Mouse (Mus musculus) hindbrain, embryonic 15.5 days (tissue): ENCODE measurements around the gene Cfd. TPM values are rescaled to one million over a fixed set of nuclear protein-coding genes. Genes with fewer than 3 reads are reported as not detected.

Experiments used
- ATAC-seq: fragments of 200-750 bp; cut with Nextera tagmentation; 2 replicates; pipeline ENCODE4 v1.8.0; 2017; ENCODE audit warnings: low read depth, moderate number of reproducible peaks, moderate TSS enrichment; ENCODE audit not compliant: low FRiP score
- H3K27ac ChIP-seq: fragments of 300-500 bp; sonication (generic); replicated peaks from 2 replicates; pipeline ENCODE4 v1.5.1; 2015; ENCODE audit warnings: mild to moderate bottlenecking, inconsistent platforms
- H3K27me3 ChIP-seq: fragments of 300-500 bp; sonication (generic); 2 replicates; pipeline ENCODE4 v1.6.1; 2015; ENCODE audit warnings: control low read depth, inconsistent platforms
- H3K36me3 ChIP-seq: fragments of 300-500 bp; sonication (generic); 2 replicates; pipeline ENCODE4 v1.6.1; 2015; ENCODE audit warnings: control low read depth, inconsistent platforms
- H3K4me1 ChIP-seq: fragments of 300-500 bp; sonication (generic); replicated peaks from 2 replicates; pipeline ENCODE4 v1.6.1; 2015; ENCODE audit warnings: control low read depth, inconsistent platforms
- H3K4me2 ChIP-seq: fragments of 300-500 bp; sonication (generic); 2 replicates; pipeline ENCODE4 v1.6.1; 2015; ENCODE audit warnings: moderate library complexity, mild to moderate bottlenecking, inconsistent platforms
- H3K4me3 ChIP-seq: fragments of 300-500 bp; sonication (generic); 2 replicates; pipeline ENCODE4 v1.5.1; 2015; ENCODE audit warnings: mild to moderate bottlenecking, inconsistent platforms
- H3K9ac ChIP-seq: fragments of 300-500 bp; sonication (generic); 2 replicates; pipeline ENCODE4 v1.6.1; 2015; ENCODE audit warnings: inconsistent platforms
- H3K9me3 ChIP-seq: fragments of 300-500 bp; sonication (generic); 2 replicates; pipeline ENCODE4 v1.6.1; 2016; ENCODE audit warnings: control low read depth, inconsistent platforms
- WGBS: fragments of 180-500 bp; shearing (Covaris S2); methylation state at CpG from one replicate; pipeline ENCODE4 v1.1.7; 2015; 5-methylcytosine and 5-hydroxymethylcytosine counted together
- polyA plus RNA-seq: library from polyadenylated mRNA; unstranded; fragments of >200 nt; fragmentation: Nextera tagmentation; extraction: Ambion mirVana; gene quantifications from 2 replicates; pipeline ENCODE4 v1.2.1, GENCODE M21; 2015

Gene Cfd
- polyA plus RNA-seq, 1 experiment from 2014 or later = not detected

DNA sequence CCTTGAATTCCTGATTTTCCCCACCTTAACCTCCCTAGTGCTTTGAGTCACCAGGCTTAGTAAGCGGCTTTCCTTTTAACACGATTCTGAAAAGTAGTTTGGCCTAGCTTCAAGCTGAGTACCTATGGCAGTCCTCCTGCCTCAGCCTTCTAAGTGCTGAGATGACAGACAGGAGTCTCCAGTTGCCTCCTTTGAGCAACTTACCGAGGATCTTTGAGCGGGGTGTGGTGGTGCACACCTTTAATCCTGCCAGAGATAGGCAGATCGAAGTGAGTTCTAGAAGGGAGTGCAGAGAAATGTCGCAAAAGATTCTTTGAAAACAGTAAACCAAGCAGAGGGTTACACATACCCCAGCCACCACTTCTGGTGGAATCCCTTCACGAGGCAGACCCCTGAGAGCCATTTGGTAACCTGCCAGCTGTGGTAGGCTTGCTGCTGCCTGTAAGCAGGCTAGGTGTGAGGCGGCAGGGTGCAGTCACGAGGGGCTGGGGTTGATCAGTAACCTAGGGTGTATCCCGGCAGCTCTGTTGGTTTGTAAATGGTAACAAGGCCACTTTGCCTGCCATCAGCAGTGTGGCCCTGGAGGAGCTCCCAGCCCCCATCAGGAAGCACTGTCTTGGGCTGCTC, 35.0 kb upstream of the Cfd start:
- H3K4me3 ChIP-seq = peak overlapping the region; percentile 82
- WGBS = 4% methylated on average over 10 of the region's 10 CpGs
- H3K27ac ChIP-seq = peak overlapping the region; percentile 99
- no peaks in the 10 kb centered on the region for H3K27me3 ChIP-seq
- ATAC-seq = no peak
- peak overlapping the region; percentile 92 for H3K9ac ChIP-seq
- H3K9me3 ChIP-seq = no peaks in the 10 kb centered on the region
- H3K4me2 ChIP-seq = peak overlapping the region; percentile 90
- peaks cover 18% of the 10 kb centered on the region for H3K36me3 ChIP-seq
- peaks cover 75% of the 10 kb centered on the region for H3K4me1 ChIP-seq

DNA sequence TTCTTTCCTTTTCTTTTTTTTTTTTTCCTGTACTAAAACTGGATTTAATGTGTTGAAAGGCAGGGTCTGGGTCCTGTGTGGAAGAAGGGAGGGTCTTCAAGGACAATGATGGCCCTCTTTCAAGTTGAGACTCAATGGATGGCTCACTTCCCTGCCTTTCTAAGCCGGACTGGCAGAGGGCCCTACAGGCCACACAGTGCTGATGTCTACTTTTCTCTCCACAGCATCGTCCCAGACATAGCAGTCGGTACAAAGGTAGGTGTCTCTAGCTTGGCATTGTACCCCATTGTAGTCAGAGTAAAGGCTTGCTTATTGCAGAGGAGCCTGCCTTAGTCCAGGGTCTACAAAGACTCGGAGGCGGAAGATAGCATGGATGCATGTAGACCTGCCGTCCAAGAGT, 34.4 kb upstream of the Cfd start:
- Histone ChIP-seq H3K36me3 (peaks cover 24% of the 10 kb centered on the region), H3K9ac (peak overlapping the region; percentile 92), H3K9me3 (no peaks in the 10 kb centered on the region), H3K4me3 (peak overlapping the region; percentile 82), H3K27me3 (no peaks in the 10 kb centered on the region), H3K27ac (peak overlapping the region; percentile 99), H3K4me1 (peaks cover 70% of the 10 kb centered on the region), H3K4me2 (peak overlapping the region; percentile 90)
- ATAC-seq = no peak
- WGBS = 39% methylated on average over 6 of the region's 6 CpGs

- Histone ChIP-seq H3K9me3 (no peaks in the 10 kb centered on the region), H3K36me3 (peaks cover 29% of the 10 kb centered on the region), H3K27ac (peak overlapping the region; percentile 99), H3K27me3 (no peaks in the 10 kb centered on the region), H3K4me3 (peak overlapping the region; percentile 82), H3K4me1 (peaks cover 64% of the 10 kb centered on the region), H3K4me2 (peak overlapping the region; percentile 90), H3K9ac (peak overlapping the region; percentile 92; the same call in 1 of the 2 replicates)
- no peak for ATAC-seq
- 46% methylated on average over 7 of the region's 7 CpGs for WGBS
These were observed 33.8 kb upstream of the Cfd start for GRCm38 (mm10) chr10:79856704-79857451.

DNA sequence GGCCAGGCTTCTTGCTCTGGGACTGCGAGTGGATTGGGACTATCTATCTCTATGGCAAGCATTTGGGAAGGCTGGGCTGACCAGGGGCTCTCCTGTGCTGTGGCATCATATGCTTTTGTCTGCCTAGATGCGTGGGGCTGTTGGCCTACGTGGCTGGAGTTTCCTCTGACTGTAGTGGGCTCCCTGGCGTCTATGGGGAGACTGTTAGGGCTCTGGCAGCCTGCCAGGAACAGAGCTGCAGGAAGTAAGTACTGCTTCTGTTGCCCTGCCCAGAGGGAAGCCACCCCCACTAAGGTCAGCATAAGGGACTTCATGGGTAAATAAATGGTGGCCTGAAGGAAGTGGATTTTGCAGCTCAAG, 33.2 kb upstream of the Cfd start:
- H3K4me3 ChIP-seq = peak overlapping the region; percentile 82
- H3K9ac ChIP-seq = peak overlapping the region; percentile 92; the same call in 1 of the 2 replicates
- no peak for ATAC-seq
- H3K27me3 ChIP-seq = no peaks in the 10 kb centered on the region
- peaks cover 58% of the 10 kb centered on the region for H3K4me1 ChIP-seq
- H3K4me2 ChIP-seq = peak overlapping the region; percentile 90
- H3K36me3 ChIP-seq = peaks cover 35% of the 10 kb centered on the region
- whole genome bisulfite sequencing = 21% methylated on average over 4 of the region's 4 CpGs
- no peaks in the 10 kb centered on the region for H3K9me3 ChIP-seq
- peak overlapping the region; percentile 99 for H3K27ac ChIP-seq

GRCm38 (mm10) chr10:79857894-79858293, 32.8 kb upstream of the Cfd start:
- H3K4me3 ChIP-seq = peak overlapping the region; percentile 82
- no peaks in the 10 kb centered on the region for H3K9me3 ChIP-seq
- H3K4me2 ChIP-seq = peak overlapping the region; percentile 90
- no peak for ATAC-seq
- H3K36me3 ChIP-seq = peaks cover 39% of the 10 kb centered on the region
- 54% methylated on average over 2 of the region's 2 CpGs for WGBS
- H3K27me3 ChIP-seq = no peaks in the 10 kb centered on the region
- peaks cover 54% of the 10 kb centered on the region for H3K4me1 ChIP-seq
- H3K27ac ChIP-seq = peak overlapping the region; percentile 65
- H3K9ac ChIP-seq = 0 out of 2 replicates have a peak overlapping the region, but pooled peaks have one; percentile 2

DNA sequence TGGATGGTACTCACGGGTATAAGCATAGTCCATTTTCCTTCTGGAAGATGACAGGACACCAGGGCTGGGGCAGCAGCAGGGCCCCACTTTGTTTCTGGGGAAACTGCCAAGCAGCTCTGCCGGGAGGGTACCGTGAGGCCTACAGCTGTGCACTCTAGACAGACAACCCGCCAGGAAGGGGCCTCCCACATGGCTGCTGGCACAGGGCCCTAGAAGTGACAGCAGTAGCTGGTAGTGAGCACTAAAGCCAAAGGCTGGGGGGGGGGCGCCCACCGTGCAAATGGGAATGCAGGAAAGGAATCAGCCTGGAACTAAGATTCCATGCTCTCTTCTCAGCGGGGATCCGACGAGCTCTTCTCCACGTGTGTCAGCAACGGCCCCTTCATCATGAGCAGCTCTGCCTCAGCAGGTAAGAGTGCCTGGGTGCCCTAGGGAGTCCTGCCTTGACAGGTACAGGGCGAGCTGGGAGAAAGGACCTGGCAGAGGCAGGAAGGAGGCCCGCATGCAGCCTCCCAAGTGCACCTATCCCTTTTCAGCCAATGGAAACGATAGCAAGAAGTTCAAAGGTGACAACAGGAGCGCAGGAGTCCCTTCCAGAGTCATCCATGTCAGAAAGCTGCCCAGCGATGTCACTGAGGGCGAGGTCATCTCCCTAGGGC, 32.1 kb upstream of the Cfd start:
- peaks cover 45% of the 10 kb centered on the region for H3K36me3 ChIP-seq
- H3K9me3 ChIP-seq = no peaks in the 10 kb centered on the region
- H3K4me2 ChIP-seq = peak overlapping the region; percentile 90
- no peak overlapping the region for H3K9ac ChIP-seq
- 39% methylated on average over 17 of the region's 17 CpGs for WGBS
- peaks cover 47% of the 10 kb centered on the region for H3K4me1 ChIP-seq
- ATAC-seq = no peak
- 0 out of 2 replicates have a peak overlapping the region, but pooled peaks have one; percentile 65 for H3K27ac ChIP-seq
- H3K27me3 ChIP-seq = no peaks in the 10 kb centered on the region
- H3K4me3 ChIP-seq = peak overlapping the region; percentile 82; the same call in 1 of the 2 replicates

DNA sequence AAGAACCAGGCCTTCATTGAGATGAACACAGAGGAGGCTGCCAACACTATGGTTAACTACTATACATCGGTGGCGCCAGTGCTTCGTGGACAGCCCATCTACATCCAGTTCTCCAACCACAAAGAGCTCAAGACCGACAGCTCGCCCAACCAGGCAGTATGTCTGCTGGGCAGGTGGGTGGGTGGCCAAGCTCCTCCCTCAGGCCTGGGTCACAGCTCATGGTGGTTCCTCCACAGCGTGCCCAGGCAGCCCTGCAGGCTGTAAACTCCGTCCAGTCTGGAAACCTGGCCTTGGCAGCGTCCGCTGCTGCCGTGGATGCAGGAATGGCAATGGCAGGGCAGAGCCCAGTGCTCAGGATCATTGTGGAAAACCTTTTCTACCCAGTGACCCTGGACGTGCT, 31.5 kb upstream of the Cfd start:
- Histone ChIP-seq H3K4me2 (no peak overlapping the region), H3K27ac (no peak overlapping the region), H3K9me3 (no peaks in the 10 kb centered on the region), H3K27me3 (no peaks in the 10 kb centered on the region), H3K9ac (no peak overlapping the region), H3K36me3 (peaks cover 47% of the 10 kb centered on the region), H3K4me3 (no peak overlapping the region), H3K4me1 (peaks cover 45% of the 10 kb centered on the region)
- WGBS = 82% methylated on average over 11 of the region's 11 CpGs
- ATAC-seq = no peak

DNA sequence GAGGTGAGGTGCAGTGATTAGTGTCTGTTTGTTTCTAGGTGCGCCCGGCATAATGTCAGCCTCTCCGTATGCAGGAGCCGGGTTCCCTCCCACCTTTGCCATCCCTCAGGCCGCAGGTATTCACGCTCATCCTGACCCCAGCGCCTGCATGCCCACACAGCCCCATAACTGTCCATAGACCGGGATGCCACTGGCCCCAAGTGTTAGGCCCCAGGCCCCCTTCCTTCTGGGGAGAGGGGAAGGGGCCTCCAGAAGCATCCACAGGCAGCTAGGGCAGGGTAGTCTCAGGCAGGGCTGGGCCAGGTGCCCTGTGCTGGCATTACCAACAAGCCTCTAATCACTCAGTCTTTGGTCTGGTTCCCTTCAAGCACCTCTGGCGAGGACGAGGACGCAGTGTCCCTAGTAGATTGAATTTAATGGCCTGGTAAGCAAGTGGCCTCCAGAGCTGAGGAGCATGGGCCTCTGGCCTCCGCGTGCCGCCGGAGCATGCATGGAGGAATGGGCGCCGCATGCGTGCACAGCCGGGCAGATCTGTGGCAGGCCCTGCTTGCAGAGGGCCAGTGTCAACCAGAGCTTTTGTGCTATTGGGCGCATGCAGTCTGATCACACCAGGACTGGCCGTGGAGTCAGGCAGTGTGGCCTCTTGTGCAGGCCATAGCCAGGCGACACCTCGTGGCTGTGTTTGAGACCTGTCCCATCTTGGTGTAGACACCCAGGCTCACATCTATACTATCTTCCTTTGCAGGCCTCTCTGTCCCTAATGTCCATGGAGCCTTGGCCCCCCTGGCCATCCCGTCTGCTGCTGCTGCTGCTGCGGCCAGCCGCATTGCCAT, 30.4 kb upstream of the Cfd start:
- H3K9me3 ChIP-seq = no peaks in the 10 kb centered on the region
- H3K4me2 ChIP-seq = no peak overlapping the region
- H3K36me3 ChIP-seq = peaks cover 56% of the 10 kb centered on the region
- 91% methylated on average over 26 of the region's 26 CpGs for WGBS
- no peak overlapping the region for H3K27ac ChIP-seq
- no peak overlapping the region for H3K9ac ChIP-seq
- peaks cover 53% of the 10 kb centered on the region for H3K4me1 ChIP-seq
- ATAC-seq = no peak
- H3K27me3 ChIP-seq = no peaks in the 10 kb centered on the region
- H3K4me3 ChIP-seq = no peak overlapping the region

DNA sequence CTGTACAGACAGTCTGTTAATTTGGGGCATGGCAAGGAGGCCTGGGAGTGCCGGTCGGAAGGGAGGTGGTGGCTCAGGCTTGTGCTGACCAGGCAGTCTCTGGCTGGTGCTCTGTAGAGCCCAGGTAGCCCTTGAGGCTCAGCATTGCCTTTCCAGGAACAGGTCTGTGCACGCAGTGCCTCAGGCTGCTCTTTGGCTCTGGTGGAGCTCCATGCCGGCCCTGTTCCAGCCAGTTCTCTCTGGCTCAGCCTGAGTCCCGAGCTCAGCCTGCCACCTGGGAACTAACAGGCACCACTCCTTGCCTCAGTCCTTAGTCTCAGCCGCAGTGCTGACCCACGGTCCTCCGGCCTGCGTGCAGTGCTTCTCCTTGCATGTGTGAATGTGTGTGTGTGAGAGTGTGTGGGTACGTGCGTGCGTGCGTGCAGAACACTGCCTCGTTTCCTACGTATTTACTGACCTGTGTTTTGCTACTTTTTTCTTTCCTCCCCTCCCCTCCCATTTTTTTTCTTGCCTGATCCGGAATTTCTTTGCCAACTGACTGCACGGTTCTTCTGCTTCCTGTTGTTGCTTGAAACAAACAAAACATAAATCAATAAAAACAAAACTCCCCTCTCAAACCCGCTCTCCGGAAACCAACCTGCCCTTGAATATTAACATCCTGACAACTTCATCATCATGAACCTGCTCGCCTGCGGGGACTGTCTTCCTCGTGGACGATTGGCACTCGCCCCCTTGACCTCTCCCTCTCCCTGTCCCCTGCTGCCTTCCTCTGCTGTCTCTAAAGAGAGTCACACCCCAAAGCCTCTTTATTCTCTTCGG, 29.2 kb upstream of the Cfd start:
- Histone ChIP-seq H3K9me3 (no peaks in the 10 kb centered on the region), H3K4me2 (no peak overlapping the region), H3K4me1 (peaks cover 49% of the 10 kb centered on the region), H3K4me3 (no peak overlapping the region), H3K36me3 (peaks cover 67% of the 10 kb centered on the region), H3K9ac (no peak overlapping the region), H3K27ac (no peak overlapping the region), H3K27me3 (no peaks in the 10 kb centered on the region)
- WGBS = 76% methylated on average over 25 of the region's 25 CpGs
- ATAC-seq = no peak

- peaks cover 43% of the 10 kb centered on the region for H3K4me1 ChIP-seq
- H3K4me3 ChIP-seq = no peak overlapping the region
- H3K9me3 ChIP-seq = no peaks in the 10 kb centered on the region
- WGBS = 75% methylated on average over 23 of the region's 23 CpGs
- no peak overlapping the region for H3K9ac ChIP-seq
- peak overlapping the region; percentile 19; the same call in 1 of the 2 replicates for H3K27ac ChIP-seq
- ATAC-seq = no peak
- H3K36me3 ChIP-seq = peaks cover 75% of the 10 kb centered on the region
- H3K27me3 ChIP-seq = no peaks in the 10 kb centered on the region
- no peak overlapping the region for H3K4me2 ChIP-seq
These were observed 28.4 kb upstream of the Cfd start for GRCm38 (mm10) chr10:79862049-79862788.
